Mouse (Mus musculus) midbrain, embryonic 14.5 days (tissue): ENCODE measurements at regions not wholly inside any gene's neighbourhood (a gene's known extent, or its start where the extent isn't known, plus 50 kb on each side); places are given as distances from the start of the nearest gene placed in this dataset.
"Not testable (repeated sequence)": the region's sequence is repeated elsewhere in the genome, so short reads cannot be mapped to it uniquely, and the experiment has no call there.

Source experiments
- ATAC-seq: fragments of 200-750 bp; cut with Nextera tagmentation; 2 replicates; pipeline ENCODE4 v1.8.0; 2017; ENCODE audit warnings: moderate number of reproducible peaks, moderate library complexity; ENCODE audit not compliant: low FRiP score, low TSS enrichment
- DNase-seq: peaks from one replicate; pipeline ENCODE4 v3.0.0-alpha.2; 2015
- H3K27ac ChIP-seq: fragments of 300-500 bp; sonication (generic); replicated peaks from 2 replicates; pipeline ENCODE4 v1.5.1; 2014; ENCODE audit warnings: mild to moderate bottlenecking, low read depth, low read length, moderate library complexity
- H3K27me3 ChIP-seq: fragments of 300-500 bp; sonication (generic); 2 replicates; pipeline ENCODE4 v1.6.1; 2014; ENCODE audit warnings: low read length, control low read depth, mixed read lengths; ENCODE audit not compliant: control insufficient read depth, insufficient read depth
- H3K36me3 ChIP-seq: fragments of 300-500 bp; sonication (generic); 2 replicates; pipeline ENCODE4 v1.6.1; 2014; ENCODE audit warnings: low read length, control low read depth; ENCODE audit not compliant: control insufficient read depth, insufficient read depth
- H3K4me1 ChIP-seq: fragments of 300-500 bp; sonication (generic); 2 replicates; pipeline ENCODE4 v1.6.1; 2014; ENCODE audit warnings: mild to moderate bottlenecking, antibody characterized with exemption, low read length, control low read depth; ENCODE audit not compliant: control insufficient read depth, insufficient read depth
- H3K4me2 ChIP-seq: fragments of 300-500 bp; sonication (generic); 2 replicates; pipeline ENCODE4 v1.6.1; 2014; ENCODE audit warnings: mild to moderate bottlenecking, low read length, moderate library complexity
- H3K4me3 ChIP-seq: fragments of 300-500 bp; sonication (generic); replicated peaks from 2 replicates; pipeline ENCODE4 v1.5.1; 2014; ENCODE audit warnings: low read depth, low read length
- H3K9ac ChIP-seq: fragments of 300-500 bp; sonication (generic); replicated peaks from 2 replicates; pipeline ENCODE4 v1.6.1; 2014; ENCODE audit warnings: mild to moderate bottlenecking, low read length, moderate library complexity
- H3K9me3 ChIP-seq: fragments of 300-500 bp; sonication (generic); 2 replicates; pipeline ENCODE4 v1.6.1; 2016; ENCODE audit warnings: low read length, control low read depth, mixed read lengths; ENCODE audit not compliant: control insufficient read depth
- WGBS: fragments of 180-500 bp; shearing (Covaris S2); extraction: QIAGEN DNeasy Blood & Tissue Kit; methylation state at CpG from one replicate; pipeline ENCODE4 v1.1.7; 2014; 5-methylcytosine and 5-hydroxymethylcytosine counted together

GRCm38 (mm10) chr1:164999515-164999914 is 64.2 kb upstream of the Xcl1 start:
- Histone ChIP-seq H3K36me3 (no peaks in the 10 kb centered on the region), H3K9me3 (no peaks in the 10 kb centered on the region), H3K4me2 (no peak overlapping the region), H3K27ac (no peak overlapping the region), H3K4me1 (no peaks in the 10 kb centered on the region), H3K9ac (no peak overlapping the region), H3K27me3 (no peaks in the 10 kb centered on the region), H3K4me3 (no peak overlapping the region)
- ATAC-seq (no peak), DNase-seq (no peak)
- 73% methylated on average over 10 of the region's 10 CpGs for WGBS

GRCm38 (mm10) chr1:164998621-164999020 is 63.3 kb upstream of the Xcl1 start:
- Histone ChIP-seq H3K4me2 (no peak overlapping the region), H3K4me3 (no peak overlapping the region), H3K36me3 (no peaks in the 10 kb centered on the region), H3K9me3 (no peaks in the 10 kb centered on the region), H3K27me3 (no peaks in the 10 kb centered on the region), H3K9ac (no peak overlapping the region), H3K4me1 (no peaks in the 10 kb centered on the region), H3K27ac (no peak overlapping the region)
- 90% methylated on average over 3 of the region's 3 CpGs for WGBS
- DNase-seq, result no peak
- ATAC-seq, result no peak

- Histone ChIP-seq H3K9ac (no peak overlapping the region), H3K4me2 (no peak overlapping the region), H3K36me3 (no peaks in the 10 kb centered on the region), H3K9me3 (no peaks in the 10 kb centered on the region), H3K27me3 (no peaks in the 10 kb centered on the region), H3K4me3 (no peak overlapping the region), H3K27ac (no peak overlapping the region), H3K4me1 (no peaks in the 10 kb centered on the region)
- 51% methylated on average over 5 of the region's 5 CpGs for WGBS
- ATAC-seq, result no peak
- peak; percentile 36 for DNase-seq
These were observed 62.3 kb upstream of the Xcl1 start for GRCm38 (mm10) chr1:164997660-164998059.

GRCm38 (mm10) chr1:164994247-164994660 is 58.9 kb upstream of the Xcl1 start:
- no peak for DNase-seq
- Histone ChIP-seq H3K9me3 (no peaks in the 10 kb centered on the region), H3K36me3 (no peaks in the 10 kb centered on the region), H3K4me2 (no peak overlapping the region), H3K27ac (no peak overlapping the region), H3K4me1 (no peaks in the 10 kb centered on the region), H3K27me3 (no peaks in the 10 kb centered on the region), H3K9ac (no peak overlapping the region), H3K4me3 (no peak overlapping the region)
- WGBS, result 4% methylated on average over 6 of the region's 6 CpGs
- no peak for ATAC-seq

- H3K27me3 ChIP-seq, H3K9ac ChIP-seq, H3K9me3 ChIP-seq, DNase-seq, H3K4me2 ChIP-seq, H3K4me1 ChIP-seq, H3K36me3 ChIP-seq, H3K27ac ChIP-seq, H3K4me3 ChIP-seq, ATAC-seq: not testable (repeated sequence)
These were observed 58.0 kb upstream of the Xcl1 start for GRCm38 (mm10) chr1:164993175-164993875.

- 93% methylated on average over 1 of the region's 1 CpGs for WGBS
- no peaks in the 10 kb centered on the region for H3K9me3 ChIP-seq
These were observed 53.7 kb upstream of the Xcl1 start for GRCm38 (mm10) chr1:164988982-164989381.

GRCm38 (mm10) chr1:164988191-164988590 is 52.9 kb upstream of the Xcl1 start:
- no peak overlapping the region for H3K27ac ChIP-seq
- H3K27me3 ChIP-seq, result no peaks in the 10 kb centered on the region
- no peaks in the 10 kb centered on the region for H3K4me1 ChIP-seq
- H3K36me3 ChIP-seq, result no peaks in the 10 kb centered on the region
- peak; percentile 54 for DNase-seq
- no peak overlapping the region for H3K4me3 ChIP-seq
- WGBS, result 17% methylated on average over 3 of the region's 3 CpGs
- ATAC-seq, result peak; percentile 68
- H3K9me3 ChIP-seq, result no peaks in the 10 kb centered on the region
- no peak overlapping the region for H3K4me2 ChIP-seq
- no peak overlapping the region for H3K9ac ChIP-seq

More at GRCm38 (mm10) chr1:164988982-164989381, 53.7 kb upstream of the Xcl1 start:
- H3K9ac ChIP-seq, result no peak overlapping the region
- H3K27me3 ChIP-seq, result no peaks in the 10 kb centered on the region
- H3K36me3 ChIP-seq, result no peaks in the 10 kb centered on the region
- no peaks in the 10 kb centered on the region for H3K4me1 ChIP-seq
- H3K27ac ChIP-seq, result no peak overlapping the region
- no peak for DNase-seq
- no peak overlapping the region for H3K4me3 ChIP-seq
- H3K4me2 ChIP-seq, result no peak overlapping the region
- no peak for ATAC-seq

- not testable (repeated sequence) for H3K4me3 ChIP-seq, H3K4me2 ChIP-seq, H3K9me3 ChIP-seq, H3K36me3 ChIP-seq, DNase-seq, H3K27ac ChIP-seq, H3K9ac ChIP-seq, H3K27me3 ChIP-seq, ATAC-seq, H3K4me1 ChIP-seq
- WGBS, result 96% methylated on average over 21 of the region's 21 CpGs
These were observed 50.2 kb upstream of the Xcl1 start for GRCm38 (mm10) chr1:164985521-164985920.
